Mouse (Mus musculus) liver, postnatal 0 days (tissue): ENCODE measurements around the gene Zmym5. TPM values are rescaled to one million over a fixed set of nuclear protein-coding genes. Genes with fewer than 3 reads are reported as not detected.
A peak's percentile ranks its signal among the peaks of the same experiment; 100 is the strongest.
"Not testable (repeated sequence)": the region's sequence is repeated elsewhere in the genome, so short reads cannot be mapped to it uniquely, and the experiment has no call there.

Experiments used
- ATAC-seq: fragments of 200-750 bp; cut with Nextera tagmentation; 2 replicates; pipeline ENCODE4 v1.8.0; 2017; ENCODE audit warnings: mild to moderate bottlenecking, moderate library complexity
- DNase-seq: peaks from one replicate; pipeline ENCODE4 v3.0.0-alpha.2; 2016
- H3K27ac ChIP-seq: fragments of 300-500 bp; sonication (generic); 2 replicates; pipeline ENCODE4 v1.5.1; 2014; ENCODE audit warnings: antibody characterized with exemption, moderate library complexity, mild to moderate bottlenecking, low read depth
- H3K27me3 ChIP-seq: fragments of 300-500 bp; sonication (generic); 2 replicates; pipeline ENCODE4 v1.6.1; 2014; ENCODE audit warnings: low read length, control low read depth, mixed read lengths; ENCODE audit not compliant: insufficient read depth
- H3K36me3 ChIP-seq: fragments of 300-500 bp; sonication (generic); replicated peaks from 2 replicates; pipeline ENCODE4 v1.6.1; 2014; ENCODE audit warnings: mild to moderate bottlenecking, control low read depth, low read length, moderate library complexity, mixed read lengths; ENCODE audit not compliant: insufficient read depth
- H3K4me1 ChIP-seq: fragments of 300-500 bp; sonication (generic); 2 replicates; pipeline ENCODE4 v1.6.1; 2014; ENCODE audit warnings: antibody characterized with exemption, mild to moderate bottlenecking, control low read depth; ENCODE audit not compliant: insufficient read depth
- H3K4me2 ChIP-seq: fragments of 300-500 bp; sonication (generic); 2 replicates; pipeline ENCODE4 v1.6.1; 2014; ENCODE audit warnings: low read depth, mild to moderate bottlenecking, low read length, moderate library complexity, mixed read lengths
- H3K4me3 ChIP-seq: fragments of 300-500 bp; sonication (generic); 2 replicates; pipeline ENCODE4 v1.5.1; 2014; ENCODE audit warnings: low read depth, low read length
- H3K9ac ChIP-seq: fragments of 300-500 bp; sonication (generic); replicated peaks from 2 replicates; pipeline ENCODE4 v1.6.1; 2014; ENCODE audit warnings: mild to moderate bottlenecking, moderate library complexity
- H3K9me3 ChIP-seq: fragments of 300-500 bp; sonication (generic); 2 replicates; pipeline ENCODE4 v1.6.1; 2016; ENCODE audit warnings: mild to moderate bottlenecking, control low read depth, low read length, mixed read lengths
- CTCF ChIP-seq: sonication (generic); IDR thresholded peaks from 2 replicates; pipeline ENCODE4 v1.5.1; 2016; ENCODE audit warnings: antibody characterized with exemption, low read depth
- EP300 ChIP-seq: IDR thresholded peaks from 2 replicates; pipeline ENCODE4 v1.6.1; 2016; ENCODE audit warnings: antibody characterized with exemption, low read depth, mild to moderate bottlenecking
- whole genome bisulfite sequencing: fragments of 180-500 bp; shearing (Covaris S2); extraction: QIAGEN DNeasy Blood & Tissue Kit; methylation state at CpG from one replicate; pipeline ENCODE4 v1.1.7; 2014; ENCODE audit not compliant: insufficient replicate concordance; 5-methylcytosine and 5-hydroxymethylcytosine counted together
- polyA plus RNA-seq: library from polyadenylated mRNA; unstranded; fragments of >200 nt; fragmentation: Nextera tagmentation; extraction: Ambion mirVana; gene quantifications from 2 replicates; pipeline ENCODE4 v1.2.1, GENCODE M21; 2015

Zmym5 gene
- polyA plus RNA-seq, 1 experiment from 2014 or later = 8.4 TPM

DNA sequence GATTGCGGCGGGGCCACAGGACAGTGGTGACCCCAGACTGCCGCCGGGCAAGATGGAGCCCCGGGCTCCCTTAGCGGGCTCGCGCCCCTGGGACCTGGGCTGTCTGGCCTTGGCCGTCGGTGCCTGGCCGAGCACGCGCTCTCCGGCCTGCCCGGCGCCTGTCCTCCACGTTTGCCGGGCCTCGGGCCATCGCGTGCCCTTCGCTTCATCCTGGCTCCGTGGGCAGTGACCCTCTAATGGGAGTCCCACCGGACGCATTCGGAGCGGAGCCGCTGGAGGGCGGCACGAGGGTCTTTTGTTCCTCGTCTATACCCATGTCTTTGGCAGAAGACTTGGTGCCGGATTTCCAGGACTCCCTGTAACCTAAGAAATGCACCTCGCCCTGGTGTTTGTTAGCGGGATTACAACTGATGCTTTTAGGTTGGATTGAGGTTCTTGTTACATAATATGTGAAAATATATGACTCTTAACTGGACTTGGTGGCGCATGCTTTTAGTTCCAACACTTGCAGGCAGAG, 1.1 kb upstream of the Zmym5 start:
- WGBS = under 1% methylated on average over 33 of the region's 35 CpGs
- H3K36me3 ChIP-seq = peaks cover 4% of the 10 kb centered on the region; the same call in 1 of the 2 replicates
- peaks cover 17% of the 10 kb centered on the region for H3K4me1 ChIP-seq
- H3K4me3 ChIP-seq = peak overlapping the region; percentile 64
- TF ChIP-seq CTCF (peak; percentile 69), EP300 (no peak)
- H3K4me2 ChIP-seq = peak overlapping the region; percentile 90
- H3K9ac ChIP-seq = peak overlapping the region; percentile 87
- no peaks in the 10 kb centered on the region for H3K9me3 ChIP-seq
- no peaks in the 10 kb centered on the region for H3K27me3 ChIP-seq
- DNase-seq (peak; percentile 80), ATAC-seq (peak; percentile 20)
- peak overlapping the region; percentile 97 for H3K27ac ChIP-seq

DNA sequence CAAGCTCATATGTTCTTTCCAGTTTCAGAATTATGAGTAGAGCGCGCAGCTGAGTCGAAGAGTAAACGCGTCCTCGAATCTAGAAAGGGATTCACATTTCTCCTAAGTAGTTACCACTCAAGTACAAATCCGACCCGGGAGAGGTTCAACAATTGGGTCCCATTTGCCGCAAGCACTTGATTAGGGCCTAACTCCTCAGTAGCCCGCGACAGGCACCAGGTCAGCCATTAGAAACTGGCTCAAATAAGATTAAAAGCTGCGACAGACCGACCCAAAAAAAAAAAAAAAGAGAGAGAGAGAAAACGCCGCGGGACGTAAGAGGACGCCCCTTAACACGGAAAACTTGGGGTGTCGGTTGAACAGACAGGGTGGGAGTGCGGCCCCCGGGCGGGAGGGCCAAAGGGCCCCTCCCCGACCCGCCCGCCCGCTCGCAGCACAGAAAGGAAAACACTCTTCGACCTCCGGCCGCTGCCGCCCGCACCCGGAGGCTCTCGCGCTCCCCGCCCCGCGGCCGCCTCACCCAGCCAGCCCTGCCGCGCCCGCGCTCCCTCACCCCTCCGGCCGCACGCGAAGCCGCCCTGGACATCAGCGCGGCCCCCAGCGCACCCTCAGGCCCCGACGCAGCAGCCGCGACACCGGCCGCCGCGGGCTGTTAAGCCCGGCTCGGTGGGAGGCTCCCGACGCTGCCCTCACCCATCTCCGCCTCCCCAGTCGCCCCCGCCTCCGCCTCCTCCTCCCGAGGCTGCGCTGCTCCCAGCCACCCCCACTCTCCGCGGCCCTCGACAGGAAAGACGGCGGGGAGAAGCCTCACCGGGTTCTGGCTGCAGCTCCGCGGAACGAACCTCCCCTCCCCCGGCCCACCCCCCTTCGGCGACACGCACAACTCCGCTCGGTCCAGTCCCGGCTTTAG, 480 bp downstream of the Zmym5 start:
- WGBS = under 1% methylated on average over 27 of the region's 86 CpGs
- ATAC-seq = not testable (repeated sequence)

DNA sequence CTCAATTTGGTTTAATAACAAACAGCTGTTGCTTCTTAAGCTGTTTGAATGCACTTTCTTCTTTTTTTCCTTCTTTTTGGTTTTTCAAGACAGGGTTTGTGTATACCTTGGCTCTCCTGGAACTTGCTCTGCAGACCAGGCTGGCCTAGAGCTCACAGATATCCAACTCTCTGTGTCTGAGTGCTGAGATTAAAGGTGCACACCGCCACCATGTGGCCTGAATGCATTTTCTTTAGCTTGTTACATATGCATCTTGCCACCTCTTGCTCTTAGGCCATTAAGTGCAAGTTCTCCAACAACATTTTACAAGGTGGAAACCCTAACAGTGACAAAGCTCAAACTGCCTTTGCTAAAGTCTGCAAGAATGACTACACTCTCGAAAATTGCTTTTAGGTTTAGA, 18.3 kb downstream of the Zmym5 start:
- DNase-seq (peak; percentile 65), ATAC-seq (no peak)
- Histone ChIP-seq H3K36me3 (peaks cover 36% of the 10 kb centered on the region), H3K4me2 (no peak overlapping the region), H3K9me3 (no peaks in the 10 kb centered on the region), H3K4me3 (no peak overlapping the region), H3K9ac (no peak overlapping the region), H3K27ac (no peak overlapping the region), H3K27me3 (no peaks in the 10 kb centered on the region), H3K4me1 (no peaks in the 10 kb centered on the region)
- WGBS = 47% methylated on average over 2 of the region's 2 CpGs
- TF ChIP-seq EP300 = no peak
- TF ChIP-seq CTCF = peak; percentile 82

More for the DNA sequence above, 480 bp downstream of the Zmym5 start:
- Histone ChIP-seq H3K4me3 (peak overlapping the region; percentile 64), H3K27ac (peak overlapping the region; percentile 83), H3K4me2 (peak overlapping the region; percentile 77), H3K4me1 (peaks cover 17% of the 10 kb centered on the region), H3K9ac (peak overlapping the region; percentile 68)
- not testable (repeated sequence) for H3K9me3 ChIP-seq, H3K36me3 ChIP-seq, H3K27me3 ChIP-seq
- peak; percentile 71 for DNase-seq

DNA sequence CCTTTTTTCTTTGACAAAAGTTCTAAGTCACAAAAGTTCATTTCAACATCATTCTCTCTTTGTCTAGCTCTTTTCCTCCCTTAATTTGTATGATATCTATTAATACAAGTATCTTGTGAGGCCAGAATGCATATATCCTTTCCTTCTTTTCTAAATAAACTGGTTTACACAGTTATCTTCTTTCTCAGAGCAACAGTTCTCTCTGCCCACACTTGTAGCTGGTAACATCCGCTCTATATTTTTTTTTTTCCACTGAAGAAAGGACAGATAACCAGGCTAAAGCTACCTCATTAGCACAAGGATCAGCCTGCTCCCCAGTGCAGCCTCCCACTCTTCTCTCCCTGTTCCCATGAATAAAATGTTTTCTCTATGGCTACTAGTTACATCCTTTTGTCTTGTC, 26.9 kb downstream of the Zmym5 start:
- Histone ChIP-seq H3K9ac (no peak overlapping the region), H3K4me1 (no peaks in the 10 kb centered on the region), H3K9me3 (no peaks in the 10 kb centered on the region), H3K27ac (no peak overlapping the region), H3K36me3 (no peaks in the 10 kb centered on the region), H3K4me3 (no peak overlapping the region), H3K27me3 (no peaks in the 10 kb centered on the region), H3K4me2 (no peak overlapping the region)
- ATAC-seq (no peak), DNase-seq (no peak)
- no peak for TF ChIP-seq EP300
- TF ChIP-seq CTCF = no peak
- 50% methylated on average over 1 of the region's 1 CpGs for WGBS

DNA sequence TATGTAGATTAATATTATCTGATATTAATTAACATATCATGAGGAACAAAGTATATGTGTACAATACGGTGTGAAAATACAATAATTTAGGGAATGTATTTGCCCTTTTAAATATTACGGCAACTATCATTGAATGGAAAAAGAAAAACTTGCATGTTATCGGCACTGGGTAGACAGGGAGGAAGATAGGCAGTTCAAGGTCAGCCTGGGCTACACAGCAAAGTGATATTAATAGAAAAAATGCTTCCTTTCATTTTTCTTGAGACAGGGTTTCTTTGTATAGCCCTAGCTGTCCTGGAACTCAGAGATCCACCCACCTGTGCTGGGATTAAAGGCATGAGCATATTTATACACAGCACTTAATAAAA, 32.6 kb downstream of the Zmym5 start:
- no peak for DNase-seq
- 0 out of 2 replicates have a peak, but pooled peaks cover under 1% of the 10 kb centered on the region for H3K36me3 ChIP-seq
- 11% methylated on average over 3 of the region's 3 CpGs for WGBS
- no peak for TF ChIP-seq CTCF
- no peak for TF ChIP-seq EP300
- no peak for ATAC-seq
- H3K27me3 ChIP-seq = no peaks in the 10 kb centered on the region
- H3K4me2 ChIP-seq = peak overlapping the region; percentile 94
- peak overlapping the region; percentile 72 for H3K4me3 ChIP-seq
- peak overlapping the region; percentile 87; the same call in 1 of the 2 replicates for H3K9ac ChIP-seq
- H3K9me3 ChIP-seq = no peaks in the 10 kb centered on the region
- H3K4me1 ChIP-seq = peaks cover 26% of the 10 kb centered on the region
- peak overlapping the region; percentile 88 for H3K27ac ChIP-seq

DNA sequence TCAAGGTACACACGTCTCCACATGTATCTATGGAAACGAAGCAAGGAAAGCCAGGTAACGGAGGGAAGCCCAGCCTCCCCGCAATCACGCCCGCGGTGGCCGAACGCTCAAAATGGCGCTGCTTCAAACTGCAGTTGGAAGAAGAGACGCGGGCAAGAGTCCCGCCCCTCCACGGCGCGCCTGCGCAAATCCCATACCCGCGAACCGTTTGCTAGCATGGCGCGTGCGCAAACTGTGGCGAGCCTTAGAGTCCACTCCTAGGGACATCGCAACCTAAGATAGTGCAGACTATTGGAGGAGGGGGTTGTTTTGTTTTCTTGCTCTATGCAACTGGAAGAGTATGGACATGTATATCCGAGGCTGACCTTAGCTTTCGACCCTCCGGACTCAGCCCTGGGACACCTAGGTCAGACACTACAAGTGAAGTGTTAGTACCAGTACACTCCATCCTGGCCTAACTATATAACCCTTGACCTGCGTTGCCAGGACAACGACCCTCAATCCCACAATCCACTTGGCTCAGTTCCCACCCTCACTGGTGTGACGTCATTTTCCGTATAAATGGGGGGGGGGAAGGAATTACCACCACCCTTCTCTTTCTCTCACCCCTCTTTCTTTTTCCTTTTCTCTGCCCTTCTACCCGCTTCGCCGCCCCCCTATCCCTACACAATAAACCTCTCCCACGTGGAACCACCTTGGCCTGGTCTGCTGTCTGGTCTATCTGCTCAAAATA, 33.1 kb downstream of the Zmym5 start, which contains the start of gene Pspc1:
Gene Pspc1 (minus strand): TSS at position 117 of the 733 bp plus-strand sequence.
- peak within 1 kb of the TSS; percentile 88 for H3K27ac ChIP-seq
- 0% methylated on average over 36 of the region's 36 CpGs for WGBS
- TF ChIP-seq EP300 (0 out of 2 replicates have a peak, but pooled peaks have one; percentile 7), CTCF (no peak)
- DNase-seq (peak; percentile 99), ATAC-seq (peak; percentile 97)
- H3K9ac ChIP-seq = peak within 1 kb of the TSS; percentile 87
- no peaks in the 10 kb centered on the region for H3K9me3 ChIP-seq
- peaks cover 26% of the 10 kb centered on the region for H3K4me1 ChIP-seq
- peak within 1 kb of the TSS; percentile 72 for H3K4me3 ChIP-seq
- H3K27me3 ChIP-seq = no peaks in the 10 kb centered on the region
- peak within 1 kb of the TSS; percentile 94 for H3K4me2 ChIP-seq
- 0 out of 2 replicates have a peak, but pooled peaks cover 3% of the 10 kb centered on the region for H3K36me3 ChIP-seq
